Mouse (Mus musculus) cerebellum, adult 2 months (tissue): ENCODE data around the gene Abt1.

Experiments
- CTCF ChIP-seq: fragments of 200-500 bp; IDR thresholded peaks from 2 replicates; pipeline ENCODE4 v1.5.1; 2011; ENCODE audit warnings: low read depth, mild to moderate bottlenecking, control low read depth, low read length, moderate library complexity, borderline replicate concordance; ENCODE audit not compliant: insufficient read depth
- POLR2A ChIP-seq: fragments of 200-500 bp; IDR thresholded peaks from 2 replicates; pipeline ENCODE4 v1.6.1; 2011; ENCODE audit warnings: low read length, control low read depth, borderline replicate concordance; ENCODE audit not compliant: insufficient read depth

DNA sequence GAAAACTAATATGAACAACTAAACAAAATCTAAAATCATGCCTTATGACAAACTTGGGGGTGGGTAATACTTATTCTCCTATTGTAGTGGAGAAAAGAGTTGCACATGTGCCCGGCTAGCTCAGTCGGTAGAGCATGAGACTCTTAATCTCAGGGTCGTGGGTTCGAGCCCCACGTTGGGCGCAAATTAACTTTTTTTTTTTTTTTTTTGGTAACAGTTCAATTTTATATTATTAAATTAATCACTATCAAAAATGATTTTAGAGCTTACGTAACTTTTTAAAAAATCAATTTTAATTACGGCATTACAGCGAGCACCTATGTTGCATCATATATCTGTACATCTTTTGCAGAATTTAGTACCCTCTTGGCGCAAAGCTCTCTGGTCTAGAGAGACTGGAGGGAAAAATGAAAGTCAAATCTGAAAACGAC lies 12.6 kb upstream of the Abt1 start:
- TF ChIP-seq CTCF (no peak), POLR2A (no peak)
